ENCODE assay signal across 9 mouse cellular contexts in the genomic region with DNA sequence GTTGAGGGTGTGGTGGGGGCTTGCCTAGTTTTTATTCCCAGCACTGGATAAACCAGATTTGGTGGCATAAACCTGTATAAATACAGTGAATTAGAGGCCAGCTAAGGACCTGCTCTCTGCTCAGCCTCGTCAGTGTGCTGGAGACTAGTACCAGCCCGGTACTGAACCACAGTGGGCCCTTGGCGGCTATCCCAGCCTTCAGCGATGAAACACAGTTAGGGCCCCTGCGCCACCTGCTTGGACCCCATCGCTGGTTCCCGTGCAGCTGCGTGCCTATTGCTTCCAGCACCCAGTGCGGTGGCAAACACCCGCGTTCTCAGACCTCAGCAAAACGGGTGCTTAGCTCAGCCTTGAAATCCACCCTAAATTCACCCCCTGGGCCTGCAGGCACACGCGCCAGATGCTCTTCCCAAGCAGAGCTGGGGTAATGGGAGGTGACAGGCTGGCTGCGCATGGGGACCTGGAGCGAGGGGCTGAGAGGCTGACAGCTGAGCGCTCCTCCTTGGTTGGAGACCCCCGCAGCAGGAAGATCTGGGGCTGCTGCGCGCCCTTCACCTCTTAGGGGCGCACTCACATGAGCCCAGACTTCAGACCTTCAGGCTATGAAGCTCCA.
DNase-seq lines count a peak whose midpoint lies in the region; ATAC-seq lines count a peak whose summit lies in the region.
"Had no signal": no experiment of that assay in that cellular context is flagged by ENCODE, and none has a peak within 500 bp of the region (broad histone marks: within the 10 kb centered on the region; RNA-seq: fewer than 3 reads in every experiment).

No protein-coding gene starts in this region.

- peak; percentile 48 to 50 for DNase-seq in layer of hippocampus, postnatal 10 days (ENCODE audit: low spot score in 2 of 2)
- no peak for DNase-seq in layer of hippocampus, adult 8-10 months (ENCODE audit: low spot score in 2 of 2)
- no peak for DNase-seq in hindbrain, embryonic 14.5 days (ENCODE audit: low spot score)
- DNase-seq in thymus, postnatal 36 days, result no peak
- DNase-seq: gastrocnemius, postnatal 36 days; kidney, adult 11 months had no signal

- no peak overlapping the region for H3K9ac ChIP-seq in embryonic facial prominence, embryonic 12.5 days
- H3K9ac ChIP-seq in hindbrain, embryonic 14.5 days, result no peak overlapping the region
- H3K9ac ChIP-seq in neural tube, embryonic 12.5 days, result no peak overlapping the region

- H3K36me3 ChIP-seq in embryonic facial prominence, embryonic 12.5 days, result no peaks in the 10 kb centered on the region
- H3K36me3 ChIP-seq in hindbrain, embryonic 14.5 days (replicated peaks; ENCODE audit: control insufficient read depth, insufficient read depth), result no peaks in the 10 kb centered on the region
- no peaks in the 10 kb centered on the region for H3K36me3 ChIP-seq in neural tube, embryonic 12.5 days

- ATAC-seq in embryonic facial prominence, embryonic 12.5 days (ENCODE audit: insufficient number of reproducible peaks, insufficient read depth, low FRiP score, low TSS enrichment), result no peak
- peak; percentile 37; the same call in 1 of the 2 replicates for ATAC-seq in hindbrain, embryonic 14.5 days (ENCODE audit: low FRiP score)
- 0 out of 2 replicates have a peak, but pooled peaks have one; percentile 25 for ATAC-seq in neural tube, embryonic 12.5 days (ENCODE audit: low FRiP score, low read depth)
- no peak for ATAC-seq in activated CD4-positive, CD25-positive, alpha-beta regulatory T cell, adult 4 months

- 51% methylated on average over 21 of the region's 21 CpGs for WGBS in embryonic facial prominence, embryonic 12.5 days
- 44% methylated on average over 21 of the region's 21 CpGs for WGBS in hindbrain, embryonic 14.5 days
- WGBS in neural tube, embryonic 12.5 days, result 54% methylated on average over 21 of the region's 21 CpGs

- no peaks in the 10 kb centered on the region for H3K9me3 ChIP-seq in embryonic facial prominence, embryonic 12.5 days
- no peaks in the 10 kb centered on the region for H3K9me3 ChIP-seq in hindbrain, embryonic 14.5 days (ENCODE audit: control insufficient read depth, low read length)
- no peaks in the 10 kb centered on the region for H3K9me3 ChIP-seq in neural tube, embryonic 12.5 days

- H3K27ac ChIP-seq in embryonic facial prominence, embryonic 12.5 days, result no peak overlapping the region
- no peak overlapping the region for H3K27ac ChIP-seq in hindbrain, embryonic 14.5 days
- H3K27ac ChIP-seq in neural tube, embryonic 12.5 days, result no peak overlapping the region

- no peaks in the 10 kb centered on the region; the same call in 1 of the 2 replicates for H3K27me3 ChIP-seq in embryonic facial prominence, embryonic 12.5 days
- H3K27me3 ChIP-seq in hindbrain, embryonic 14.5 days (ENCODE audit: control insufficient read depth, insufficient read depth, low read length), result no peaks in the 10 kb centered on the region
- no peaks in the 10 kb centered on the region for H3K27me3 ChIP-seq in neural tube, embryonic 12.5 days (replicated peaks)

- H3K4me3 ChIP-seq in embryonic facial prominence, embryonic 12.5 days, result no peak overlapping the region
- no peak overlapping the region for H3K4me3 ChIP-seq in hindbrain, embryonic 14.5 days (replicated peaks; ENCODE audit: low read length)
- no peak overlapping the region for H3K4me3 ChIP-seq in neural tube, embryonic 12.5 days

- 0 out of 2 replicates have a peak overlapping the region, but pooled peaks have one; percentile 5 for H3K4me2 ChIP-seq in embryonic facial prominence, embryonic 12.5 days (replicated peaks)
- H3K4me2 ChIP-seq in hindbrain, embryonic 14.5 days (replicated peaks), result no peak overlapping the region
- H3K4me2 ChIP-seq in neural tube, embryonic 12.5 days (replicated peaks), result no peak overlapping the region

- no peaks in the 10 kb centered on the region for H3K4me1 ChIP-seq in embryonic facial prominence, embryonic 12.5 days
- peaks cover 26% of the 10 kb centered on the region; the same call in 1 of the 2 replicates for H3K4me1 ChIP-seq in hindbrain, embryonic 14.5 days (replicated peaks; ENCODE audit: control insufficient read depth, insufficient read depth, low read length)
- peaks cover 8% of the 10 kb centered on the region for H3K4me1 ChIP-seq in neural tube, embryonic 12.5 days

Comparison
In these comparisons a context has a peak if more than half of its experiments do, and no peak if none do; other contexts are left out.
1. DNase-seq: peak in layer of hippocampus, postnatal 10 days (2 of 2); none in layer of hippocampus, adult 8-10 months (0 of 2), hindbrain, embryonic 14.5 days (single experiment) and thymus, postnatal 36 days (0 of 2).
2. ATAC-seq: peak in hindbrain, embryonic 14.5 days (single experiment) and neural tube, embryonic 12.5 days (single experiment); none in embryonic facial prominence, embryonic 12.5 days (single experiment) and activated CD4-positive, CD25-positive, alpha-beta regulatory T cell, adult 4 months (single experiment).